Mouse (Mus musculus): ENCODE measurements at regions not wholly inside any gene's neighbourhood (a gene's known extent, or its start where the extent isn't known, plus 50 kb on each side); places are given as distances from the start of the nearest gene placed in this dataset.

GRCm38 (mm10) chr4:105892065-105892464 lies 102.4 kb downstream of the Gm12728 start:
- no peak for DNase-seq
- no peak for ATAC-seq (ENCODE audit: low read depth)
- H3K27ac ChIP-seq = no peak overlapping the region

GRCm38 (mm10) chr4:105895116-105895515 lies 105.4 kb downstream of the Gm12728 start:
- Histone ChIP-seq H3K27ac (no peak overlapping the region), H3K9me3 (replicated peaks) (no peaks in the 10 kb centered on the region), H3K4me1 (replicated peaks) (no peaks in the 10 kb centered on the region), H3K4me3 (replicated peaks) (no peak overlapping the region), H3K27me3 (no peaks in the 10 kb centered on the region), H3K4me2 (no peak overlapping the region), H3K9ac (no peak overlapping the region), H3K36me3 (no peaks in the 10 kb centered on the region)
- ATAC-seq (ENCODE audit: low read depth) (no peak), DNase-seq (no peak)
- WGBS (ENCODE audit: insufficient replicate concordance) = 33% methylated on average over 2 of the region's 2 CpGs

More at GRCm38 (mm10) chr4:105892065-105892464, 102.4 kb downstream of the Gm12728 start:
- no peaks in the 10 kb centered on the region for H3K27me3 ChIP-seq
- WGBS (ENCODE audit: insufficient replicate concordance) = 57% methylated on average over 2 of the region's 2 CpGs
- no peaks in the 10 kb centered on the region for H3K4me1 ChIP-seq (replicated peaks)
- H3K36me3 ChIP-seq = no peaks in the 10 kb centered on the region
- no peak overlapping the region for H3K4me2 ChIP-seq
- H3K9ac ChIP-seq = no peak overlapping the region
- no peak overlapping the region for H3K4me3 ChIP-seq (replicated peaks)
- no peaks in the 10 kb centered on the region for H3K9me3 ChIP-seq (replicated peaks)

GRCm38 (mm10) chr4:105898054-105898847 lies 108.6 kb downstream of the Gm12728 start:
- Histone ChIP-seq H3K9me3 (replicated peaks) (no peaks in the 10 kb centered on the region), H3K27ac (no peak overlapping the region), H3K4me1 (replicated peaks) (no peaks in the 10 kb centered on the region), H3K4me2 (no peak overlapping the region), H3K36me3 (no peaks in the 10 kb centered on the region), H3K4me3 (replicated peaks) (no peak overlapping the region), H3K27me3 (no peaks in the 10 kb centered on the region), H3K9ac (no peak overlapping the region)
- 70% methylated on average over 5 of the region's 5 CpGs for WGBS (ENCODE audit: insufficient replicate concordance)
- no peak for DNase-seq
- ATAC-seq (ENCODE audit: low read depth) = no peak

GRCm38 (mm10) chr4:105904896-105905295 lies 115.2 kb downstream of the Gm12728 start:
- no peak for DNase-seq

GRCm38 (mm10) chr4:105906411-105906810 lies 116.7 kb downstream of the Gm12728 start:
- H3K27me3 ChIP-seq = no peaks in the 10 kb centered on the region
- no peaks in the 10 kb centered on the region for H3K36me3 ChIP-seq
- H3K4me3 ChIP-seq (replicated peaks) = no peak overlapping the region
- H3K9me3 ChIP-seq (replicated peaks) = no peaks in the 10 kb centered on the region
- no peak for DNase-seq
- H3K9ac ChIP-seq = no peak overlapping the region
- no peaks in the 10 kb centered on the region for H3K4me1 ChIP-seq (replicated peaks)
- no peak for ATAC-seq (ENCODE audit: low read depth)
- whole genome bisulfite sequencing (ENCODE audit: insufficient replicate concordance) = 56% methylated on average over 4 of the region's 4 CpGs
- no peak overlapping the region for H3K4me2 ChIP-seq
- H3K27ac ChIP-seq = no peak overlapping the region

More at GRCm38 (mm10) chr4:105904896-105905295, 115.2 kb downstream of the Gm12728 start:
- Histone ChIP-seq H3K9me3 (replicated peaks) (no peaks in the 10 kb centered on the region), H3K4me3 (replicated peaks) (no peak overlapping the region), H3K27ac (no peak overlapping the region), H3K9ac (no peak overlapping the region), H3K4me2 (no peak overlapping the region), H3K27me3 (no peaks in the 10 kb centered on the region), H3K4me1 (replicated peaks) (no peaks in the 10 kb centered on the region), H3K36me3 (no peaks in the 10 kb centered on the region)
- ATAC-seq (ENCODE audit: low read depth) = no peak
- WGBS (ENCODE audit: insufficient replicate concordance) = 69% methylated on average over 8 of the region's 8 CpGs

- no peaks in the 10 kb centered on the region for H3K27me3 ChIP-seq
- H3K4me2 ChIP-seq = no peak overlapping the region
- H3K9ac ChIP-seq = no peak overlapping the region
- no peaks in the 10 kb centered on the region for H3K9me3 ChIP-seq (replicated peaks)
- H3K4me1 ChIP-seq (replicated peaks) = no peaks in the 10 kb centered on the region
- WGBS (ENCODE audit: insufficient replicate concordance) = 78% methylated on average over 7 of the region's 7 CpGs
- H3K36me3 ChIP-seq = no peaks in the 10 kb centered on the region
- DNase-seq (no peak), ATAC-seq (ENCODE audit: low read depth) (no peak)
- H3K27ac ChIP-seq = no peak overlapping the region
- no peak overlapping the region for H3K4me3 ChIP-seq (replicated peaks)
These were observed 117.9 kb downstream of the Gm12728 start for GRCm38 (mm10) chr4:105907611-105908010.

GRCm38 (mm10) chr4:105908281-105908680 lies 118.6 kb downstream of the Gm12728 start:
- Histone ChIP-seq H3K27me3 (no peaks in the 10 kb centered on the region), H3K9ac (no peak overlapping the region), H3K4me3 (replicated peaks) (no peak overlapping the region), H3K4me2 (no peak overlapping the region), H3K27ac (no peak overlapping the region), H3K4me1 (replicated peaks) (no peaks in the 10 kb centered on the region), H3K9me3 (replicated peaks) (no peaks in the 10 kb centered on the region), H3K36me3 (no peaks in the 10 kb centered on the region)
- DNase-seq (no peak), ATAC-seq (ENCODE audit: low read depth) (no peak)

GRCm38 (mm10) chr4:105909272-105909671 lies 119.6 kb downstream of the Gm12728 start:
- no peaks in the 10 kb centered on the region for H3K36me3 ChIP-seq
- no peak overlapping the region for H3K4me2 ChIP-seq
- ATAC-seq (ENCODE audit: low read depth) (no peak), DNase-seq (no peak)
- no peak overlapping the region for H3K4me3 ChIP-seq (replicated peaks)
- no peak overlapping the region for H3K9ac ChIP-seq
- H3K9me3 ChIP-seq (replicated peaks) = no peaks in the 10 kb centered on the region
- no peak overlapping the region for H3K27ac ChIP-seq
- 19% methylated on average over 4 of the region's 4 CpGs for WGBS (ENCODE audit: insufficient replicate concordance)
- no peaks in the 10 kb centered on the region for H3K4me1 ChIP-seq (replicated peaks)
- no peaks in the 10 kb centered on the region for H3K27me3 ChIP-seq

- H3K4me1 ChIP-seq (replicated peaks) = no peaks in the 10 kb centered on the region
- no peak for DNase-seq
- H3K4me2 ChIP-seq = no peak overlapping the region
- no peak for ATAC-seq (ENCODE audit: low read depth)
- H3K4me3 ChIP-seq (replicated peaks) = no peak overlapping the region
- H3K27ac ChIP-seq = no peak overlapping the region
- no peak overlapping the region for H3K9ac ChIP-seq
- WGBS (ENCODE audit: insufficient replicate concordance) = 55% methylated on average over 5 of the region's 5 CpGs
- no peaks in the 10 kb centered on the region for H3K9me3 ChIP-seq (replicated peaks)
- no peaks in the 10 kb centered on the region for H3K36me3 ChIP-seq
- no peaks in the 10 kb centered on the region for H3K27me3 ChIP-seq
These were observed 121.0 kb downstream of the Gm12728 start for GRCm38 (mm10) chr4:105910666-105911065.

- Histone ChIP-seq H3K4me2 (no peak overlapping the region), H3K9ac (no peak overlapping the region), H3K4me3 (replicated peaks) (no peak overlapping the region), H3K9me3 (replicated peaks) (no peaks in the 10 kb centered on the region), H3K27ac (no peak overlapping the region), H3K36me3 (no peaks in the 10 kb centered on the region), H3K4me1 (replicated peaks) (no peaks in the 10 kb centered on the region), H3K27me3 (no peaks in the 10 kb centered on the region)
- ATAC-seq (ENCODE audit: low read depth) (no peak), DNase-seq (no peak)
- WGBS (ENCODE audit: insufficient replicate concordance) = 62% methylated on average over 6 of the region's 6 CpGs
These were observed 122.0 kb downstream of the Gm12728 start for GRCm38 (mm10) chr4:105911678-105912077.

GRCm38 (mm10) chr4:105912296-105912695 lies 122.6 kb downstream of the Gm12728 start:
- Histone ChIP-seq H3K36me3 (no peaks in the 10 kb centered on the region), H3K9me3 (replicated peaks) (no peaks in the 10 kb centered on the region), H3K4me3 (replicated peaks) (no peak overlapping the region), H3K4me2 (no peak overlapping the region), H3K4me1 (replicated peaks) (no peaks in the 10 kb centered on the region), H3K9ac (no peak overlapping the region), H3K27ac (no peak overlapping the region), H3K27me3 (no peaks in the 10 kb centered on the region)
- WGBS (ENCODE audit: insufficient replicate concordance) = 69% methylated on average over 4 of the region's 4 CpGs
- no peak for DNase-seq
- ATAC-seq (ENCODE audit: low read depth) = no peak

GRCm38 (mm10) chr4:105914996-105915395 lies 125.3 kb downstream of the Gm12728 start:
- ATAC-seq (ENCODE audit: low read depth) (no peak), DNase-seq (no peak)
- H3K27me3 ChIP-seq = no peaks in the 10 kb centered on the region
- no peaks in the 10 kb centered on the region for H3K36me3 ChIP-seq
- H3K9ac ChIP-seq = no peak overlapping the region
- H3K27ac ChIP-seq = no peak overlapping the region
- no peaks in the 10 kb centered on the region for H3K9me3 ChIP-seq (replicated peaks)
- 32% methylated on average over 6 of the region's 6 CpGs for WGBS (ENCODE audit: insufficient replicate concordance)
- no peak overlapping the region for H3K4me2 ChIP-seq
- H3K4me3 ChIP-seq (replicated peaks) = no peak overlapping the region
- H3K4me1 ChIP-seq (replicated peaks) = no peaks in the 10 kb centered on the region

All from liver, embryonic 13.5 days (tissue).